Mouse (Mus musculus): ENCODE data around the gene Ctf2.
A peak's percentile ranks its signal among the peaks of the same experiment; 100 is the strongest.

Ctf2 gene

GRCm38 (mm10) chr7:127685304-127686018 lies 46.5 kb downstream of the Ctf2 start:
- DNase-seq (ENCODE audit: low spot score), result no peak

- no peak for DNase-seq (ENCODE audit: low spot score)
Observed at GRCm38 (mm10) chr7:127681888-127682553, 49.9 kb downstream of the Ctf2 start.

GRCm38 (mm10) chr7:127680541-127680940 lies 51.4 kb downstream of the Ctf2 start:
- no peak for DNase-seq (ENCODE audit: low spot score)

GRCm38 (mm10) chr7:127678811-127679210 lies 53.2 kb downstream of the Ctf2 start:
- no peak for DNase-seq (ENCODE audit: low spot score)

GRCm38 (mm10) chr7:127677609-127678008 lies 54.4 kb downstream of the Ctf2 start:
- no peak for DNase-seq (ENCODE audit: low spot score)

- DNase-seq (ENCODE audit: low spot score), result peak; percentile 27
Observed at GRCm38 (mm10) chr7:127677077-127677476, 54.9 kb downstream of the Ctf2 start.

GRCm38 (mm10) chr7:127675391-127675811 lies 56.6 kb downstream of the Ctf2 start:
- no peak for DNase-seq (ENCODE audit: low spot score)

- DNase-seq (ENCODE audit: low spot score), result peak; percentile 84
Observed at GRCm38 (mm10) chr7:127674977-127675376, 57.0 kb downstream of the Ctf2 start.

GRCm38 (mm10) chr7:127672776-127673175 lies 59.2 kb downstream of the Ctf2 start:
- no peak for DNase-seq (ENCODE audit: low spot score)

- DNase-seq (ENCODE audit: low spot score), result no peak
Observed at GRCm38 (mm10) chr7:127671880-127672774, 59.8 kb downstream of the Ctf2 start.
